Mouse (Mus musculus): ENCODE results near the gene Armcx4. TPM values are rescaled to one million over a fixed set of nuclear protein-coding genes. Genes with fewer than 3 reads are reported as not detected.

Gene Armcx4
- polyA plus RNA-seq (2014; fragmentation: Nextera tagmentation; extraction: Ambion mirVana) = 6.3 and 6.6 TPM in 2 replicates

GRCm38 (mm10) chrX:134686267-134686666 is at the start of gene Armcx4:
Gene Armcx4, plus strand, starts transcription at chrX:134686519.
- ATAC-seq (replicated peaks; ENCODE audit: low FRiP score) (peak; percentile 96), DNase-seq (ENCODE audit: low spot score) (peak; percentile 92)
- Histone ChIP-seq H3K4me2 (ENCODE audit: low read depth, low read length, severe bottlenecking) (peak within 1 kb of the TSS; percentile 44), H3K9ac (ENCODE audit: low read length) (peak within 1 kb of the TSS; percentile 65), H3K4me1 (replicated peaks; ENCODE audit: control insufficient read depth, insufficient read depth, low read length) (no peaks in the 10 kb centered on the region), H3K9me3 (ENCODE audit: control insufficient read depth, low read length) (no peaks in the 10 kb centered on the region), H3K27me3 (ENCODE audit: control insufficient read depth, insufficient read depth, low read length) (no peaks in the 10 kb centered on the region), H3K27ac (ENCODE audit: low read depth, low read length) (peak within 1 kb of the TSS; percentile 87), H3K4me3 (ENCODE audit: low read depth, low read length) (peak within 1 kb of the TSS; percentile 50), H3K36me3 (ENCODE audit: control insufficient read depth, insufficient read depth, low read length) (no peaks in the 10 kb centered on the region)
- 19% methylated on average over 19 of the region's 33 CpGs for WGBS

GRCm38 (mm10) chrX:134641000-134641760 is 45.1 kb upstream of the Armcx4 start:
- ATAC-seq (replicated peaks; ENCODE audit: low FRiP score) = no peak
- H3K4me2 ChIP-seq (ENCODE audit: low read depth, low read length, severe bottlenecking) = no peak overlapping the region
- no peaks in the 10 kb centered on the region for H3K27me3 ChIP-seq (ENCODE audit: control insufficient read depth, insufficient read depth, low read length)
- DNase-seq (ENCODE audit: low spot score) = no peak
- 71% methylated on average over 10 of the region's 10 CpGs for WGBS
- H3K4me1 ChIP-seq (replicated peaks; ENCODE audit: control insufficient read depth, insufficient read depth, low read length) = no peaks in the 10 kb centered on the region
- no peak overlapping the region for H3K9ac ChIP-seq (ENCODE audit: low read length)
- no peak overlapping the region for H3K27ac ChIP-seq (ENCODE audit: low read depth, low read length)
- no peak overlapping the region for H3K4me3 ChIP-seq (ENCODE audit: low read depth, low read length)
- H3K9me3 ChIP-seq (ENCODE audit: control insufficient read depth, low read length) = no peaks in the 10 kb centered on the region
- no peaks in the 10 kb centered on the region for H3K36me3 ChIP-seq (ENCODE audit: control insufficient read depth, insufficient read depth, low read length)

GRCm38 (mm10) chrX:134646338-134646737 is 40.0 kb upstream of the Armcx4 start:
- H3K4me1 ChIP-seq (replicated peaks; ENCODE audit: control insufficient read depth, insufficient read depth, low read length) = no peaks in the 10 kb centered on the region
- ATAC-seq (replicated peaks; ENCODE audit: low FRiP score) = no peak
- WGBS = 92% methylated on average over 1 of the region's 1 CpGs

GRCm38 (mm10) chrX:134647421-134647820 is 38.9 kb upstream of the Armcx4 start:
- no peak overlapping the region for H3K27ac ChIP-seq (ENCODE audit: low read depth, low read length)
- ATAC-seq (replicated peaks; ENCODE audit: low FRiP score) (no peak), DNase-seq (ENCODE audit: low spot score) (no peak)
- no peak overlapping the region for H3K9ac ChIP-seq (ENCODE audit: low read length)
- no peak overlapping the region for H3K4me3 ChIP-seq (ENCODE audit: low read depth, low read length)
- H3K27me3 ChIP-seq (ENCODE audit: control insufficient read depth, insufficient read depth, low read length) = no peaks in the 10 kb centered on the region
- H3K4me1 ChIP-seq (replicated peaks; ENCODE audit: control insufficient read depth, insufficient read depth, low read length) = no peaks in the 10 kb centered on the region
- H3K36me3 ChIP-seq (ENCODE audit: control insufficient read depth, insufficient read depth, low read length) = no peaks in the 10 kb centered on the region
- H3K4me2 ChIP-seq (ENCODE audit: low read depth, low read length, severe bottlenecking) = no peak overlapping the region
- WGBS = 75% methylated on average over 8 of the region's 8 CpGs
- H3K9me3 ChIP-seq (ENCODE audit: control insufficient read depth, low read length) = no peaks in the 10 kb centered on the region

More at GRCm38 (mm10) chrX:134646338-134646737, 40.0 kb upstream of the Armcx4 start:
- Histone ChIP-seq H3K9ac (ENCODE audit: low read length) (no peak overlapping the region), H3K27ac (ENCODE audit: low read depth, low read length) (no peak overlapping the region), H3K27me3 (ENCODE audit: control insufficient read depth, insufficient read depth, low read length) (no peaks in the 10 kb centered on the region), H3K4me3 (ENCODE audit: low read depth, low read length) (no peak overlapping the region), H3K36me3 (ENCODE audit: control insufficient read depth, insufficient read depth, low read length) (no peaks in the 10 kb centered on the region), H3K9me3 (ENCODE audit: control insufficient read depth, low read length) (no peaks in the 10 kb centered on the region), H3K4me2 (ENCODE audit: low read depth, low read length, severe bottlenecking) (no peak overlapping the region)
- no peak for DNase-seq (ENCODE audit: low spot score)

GRCm38 (mm10) chrX:134648031-134648692 is 38.2 kb upstream of the Armcx4 start:
- Histone ChIP-seq H3K4me2 (ENCODE audit: low read depth, low read length, severe bottlenecking) (no peak overlapping the region), H3K27ac (ENCODE audit: low read depth, low read length) (no peak overlapping the region), H3K9me3 (ENCODE audit: control insufficient read depth, low read length) (no peaks in the 10 kb centered on the region), H3K27me3 (ENCODE audit: control insufficient read depth, insufficient read depth, low read length) (no peaks in the 10 kb centered on the region), H3K36me3 (ENCODE audit: control insufficient read depth, insufficient read depth, low read length) (no peaks in the 10 kb centered on the region), H3K4me1 (replicated peaks; ENCODE audit: control insufficient read depth, insufficient read depth, low read length) (no peaks in the 10 kb centered on the region), H3K9ac (ENCODE audit: low read length) (no peak overlapping the region), H3K4me3 (ENCODE audit: low read depth, low read length) (no peak overlapping the region)
- ATAC-seq (replicated peaks; ENCODE audit: low FRiP score) = peak; percentile 44; the same call in 1 of the 2 replicates
- DNase-seq (ENCODE audit: low spot score) = peak; percentile 82
- WGBS = 16% methylated on average over 11 of the region's 11 CpGs

- WGBS = 85% methylated on average over 1 of the region's 1 CpGs
- H3K4me2 ChIP-seq (ENCODE audit: low read depth, low read length, severe bottlenecking) = no peak overlapping the region
- ATAC-seq (replicated peaks; ENCODE audit: low FRiP score) = no peak
These were observed 34.3 kb upstream of the Armcx4 start for GRCm38 (mm10) chrX:134652061-134652460.

GRCm38 (mm10) chrX:134661586-134661985 is 24.7 kb upstream of the Armcx4 start:
- ATAC-seq (replicated peaks; ENCODE audit: low FRiP score) (no peak), DNase-seq (ENCODE audit: low spot score) (no peak)
- Histone ChIP-seq H3K4me1 (replicated peaks; ENCODE audit: control insufficient read depth, insufficient read depth, low read length) (no peaks in the 10 kb centered on the region), H3K9ac (ENCODE audit: low read length) (no peak overlapping the region), H3K27ac (ENCODE audit: low read depth, low read length) (no peak overlapping the region), H3K4me2 (ENCODE audit: low read depth, low read length, severe bottlenecking) (no peak overlapping the region), H3K27me3 (ENCODE audit: control insufficient read depth, insufficient read depth, low read length) (no peaks in the 10 kb centered on the region), H3K9me3 (ENCODE audit: control insufficient read depth, low read length) (no peaks in the 10 kb centered on the region), H3K4me3 (ENCODE audit: low read depth, low read length) (no peak overlapping the region), H3K36me3 (ENCODE audit: control insufficient read depth, insufficient read depth, low read length) (no peaks in the 10 kb centered on the region)
- WGBS = 92% methylated on average over 5 of the region's 5 CpGs

More at GRCm38 (mm10) chrX:134652061-134652460, 34.3 kb upstream of the Armcx4 start:
- no peak for DNase-seq (ENCODE audit: low spot score)
- H3K4me1 ChIP-seq (replicated peaks; ENCODE audit: control insufficient read depth, insufficient read depth, low read length) = no peaks in the 10 kb centered on the region
- no peak overlapping the region for H3K27ac ChIP-seq (ENCODE audit: low read depth, low read length)
- H3K9ac ChIP-seq (ENCODE audit: low read length) = no peak overlapping the region
- no peaks in the 10 kb centered on the region for H3K27me3 ChIP-seq (ENCODE audit: control insufficient read depth, insufficient read depth, low read length)
- H3K9me3 ChIP-seq (ENCODE audit: control insufficient read depth, low read length) = no peaks in the 10 kb centered on the region
- H3K36me3 ChIP-seq (ENCODE audit: control insufficient read depth, insufficient read depth, low read length) = no peaks in the 10 kb centered on the region
- no peak overlapping the region for H3K4me3 ChIP-seq (ENCODE audit: low read depth, low read length)

- ATAC-seq (replicated peaks; ENCODE audit: low FRiP score) = peak; percentile 79
- H3K36me3 ChIP-seq (ENCODE audit: control insufficient read depth, insufficient read depth, low read length) = no peaks in the 10 kb centered on the region
- peak; percentile 53 for DNase-seq (ENCODE audit: low spot score)
- no peaks in the 10 kb centered on the region for H3K27me3 ChIP-seq (ENCODE audit: control insufficient read depth, insufficient read depth, low read length)
- H3K4me3 ChIP-seq (ENCODE audit: low read depth, low read length) = no peak overlapping the region
- WGBS = 23% methylated on average over 5 of the region's 5 CpGs
- no peaks in the 10 kb centered on the region for H3K9me3 ChIP-seq (ENCODE audit: control insufficient read depth, low read length)
- no peaks in the 10 kb centered on the region for H3K4me1 ChIP-seq (replicated peaks; ENCODE audit: control insufficient read depth, insufficient read depth, low read length)
- H3K9ac ChIP-seq (ENCODE audit: low read length) = no peak overlapping the region
- H3K4me2 ChIP-seq (ENCODE audit: low read depth, low read length, severe bottlenecking) = no peak overlapping the region
- H3K27ac ChIP-seq (ENCODE audit: low read depth, low read length) = peak overlapping the region; percentile 55; the same call in 1 of the 2 replicates
These were observed 11.3 kb upstream of the Armcx4 start for GRCm38 (mm10) chrX:134675022-134675421.
